Mouse (Mus musculus) lung, postnatal 0 days (tissue): ENCODE measurements at regions not wholly inside any gene's neighbourhood (a gene's known extent, or its start where the extent isn't known, plus 50 kb on each side); places are given as distances from the start of the nearest gene placed in this dataset.

Source experiments
- ATAC-seq: fragments of 200-750 bp; cut with Nextera tagmentation; 2 replicates; pipeline ENCODE4 v1.8.0; 2017; ENCODE audit warnings: moderate library complexity
- DNase-seq: peaks from one replicate; pipeline ENCODE4 v3.0.0-alpha.2; 2016; ENCODE audit warnings: low spot score
- H3K27ac ChIP-seq: fragments of 300-500 bp; sonication (generic); 2 replicates; pipeline ENCODE4 v1.5.1; 2014; ENCODE audit warnings: antibody characterized with exemption, mild to moderate bottlenecking, low read length, mixed read lengths
- H3K27me3 ChIP-seq: fragments of 300-500 bp; sonication (generic); replicated peaks from 2 replicates; pipeline ENCODE4 v1.6.1; 2014; ENCODE audit warnings: low read length, mixed read lengths; ENCODE audit not compliant: insufficient read depth
- H3K36me3 ChIP-seq: fragments of 300-500 bp; sonication (generic); 2 replicates; pipeline ENCODE4 v1.6.1; 2014; ENCODE audit warnings: low read length, mixed read lengths; ENCODE audit not compliant: insufficient read depth
- H3K4me1 ChIP-seq: fragments of 300-500 bp; sonication (generic); 2 replicates; pipeline ENCODE4 v1.6.1; 2014; ENCODE audit warnings: antibody characterized with exemption, low read depth, low read length, mixed read lengths; ENCODE audit not compliant: insufficient read depth
- H3K4me2 ChIP-seq: fragments of 300-500 bp; sonication (generic); replicated peaks from 2 replicates; pipeline ENCODE4 v1.6.1; 2014; ENCODE audit warnings: low read depth, mild to moderate bottlenecking, low read length, moderate library complexity, mixed read lengths
- H3K4me3 ChIP-seq: fragments of 300-500 bp; sonication (generic); 2 replicates; pipeline ENCODE4 v1.5.1; 2014; ENCODE audit warnings: low read depth, low read length
- H3K9ac ChIP-seq: fragments of 300-500 bp; sonication (generic); replicated peaks from 2 replicates; pipeline ENCODE4 v1.6.1; 2014; ENCODE audit warnings: low read depth, mild to moderate bottlenecking
- H3K9me3 ChIP-seq: fragments of 300-500 bp; sonication (generic); 2 replicates; pipeline ENCODE4 v1.6.1; 2016; ENCODE audit warnings: low read length, mixed read lengths
- CTCF ChIP-seq: IDR thresholded peaks from 2 replicates; pipeline ENCODE4 v1.5.1; 2016; ENCODE audit warnings: antibody characterized with exemption, mild to moderate bottlenecking
- EP300 ChIP-seq: IDR thresholded peaks from 2 replicates; pipeline ENCODE4 v1.6.1; 2016; ENCODE audit warnings: antibody characterized with exemption, mild to moderate bottlenecking, control low read depth
- WGBS: fragments of 180-500 bp; shearing (Covaris S2); extraction: QIAGEN DNeasy Blood & Tissue Kit; methylation state at CpG from one replicate; pipeline ENCODE4 v1.1.7; 2014; 5-methylcytosine and 5-hydroxymethylcytosine counted together

DNA sequence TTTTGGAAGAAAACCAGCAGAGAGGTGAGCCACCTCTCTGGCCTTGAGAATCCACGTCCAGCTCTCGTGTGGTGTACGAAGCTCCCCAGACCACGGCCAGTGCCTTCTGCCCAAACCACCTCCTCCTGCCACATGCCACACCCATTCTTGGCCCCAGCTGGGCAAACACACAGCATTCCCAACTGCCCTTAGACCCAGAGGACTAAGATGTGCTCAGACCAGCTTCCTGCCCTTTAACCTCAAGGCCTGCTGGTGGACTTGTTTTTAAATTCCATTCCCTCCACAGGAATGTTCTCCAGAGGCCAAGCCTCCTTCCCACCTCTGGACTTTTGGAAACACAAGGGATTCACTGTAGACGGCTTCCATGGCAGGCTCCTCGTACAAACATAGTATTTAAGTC is 82.5 kb upstream of the Tle3 start:
- WGBS: 40% methylated on average over 6 of the region's 6 CpGs
- TF ChIP-seq EP300 (peak; percentile 55), CTCF (no peak)
- H3K27ac ChIP-seq: no peak overlapping the region
- no peaks in the 10 kb centered on the region; the same call in 1 of the 2 replicates for H3K4me1 ChIP-seq
- DNase-seq (peak; percentile 69), ATAC-seq (peak; percentile 78)
- H3K4me2 ChIP-seq: no peak overlapping the region
- no peak overlapping the region for H3K4me3 ChIP-seq
- H3K9ac ChIP-seq: no peak overlapping the region
- peaks cover 10% of the 10 kb centered on the region; the same call in 1 of the 2 replicates for H3K27me3 ChIP-seq
- no peaks in the 10 kb centered on the region for H3K36me3 ChIP-seq
- H3K9me3 ChIP-seq: 0 out of 2 replicates have a peak, but pooled peaks cover 4% of the 10 kb centered on the region

DNA sequence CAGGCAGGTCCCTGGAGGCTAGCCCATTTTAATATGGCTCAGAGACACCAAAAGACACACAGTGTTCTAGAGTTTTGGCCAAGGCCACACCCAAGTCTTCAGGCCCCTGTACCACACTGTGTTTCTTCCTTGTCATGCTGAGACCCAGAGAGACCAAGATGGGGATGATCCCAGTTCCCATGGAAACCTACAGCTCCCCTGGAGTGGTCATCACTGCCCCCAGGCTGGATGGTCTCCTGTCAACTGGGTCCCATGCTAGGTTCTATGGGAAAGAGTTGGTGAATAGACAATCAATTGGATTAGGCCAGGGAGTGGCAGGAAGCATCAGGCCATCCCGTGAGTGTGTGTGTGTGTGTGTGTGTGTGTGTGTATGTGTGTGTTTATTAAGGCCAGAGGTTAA is 80.5 kb upstream of the Tle3 start:
- Histone ChIP-seq H3K4me1 (no peaks in the 10 kb centered on the region; the same call in 1 of the 2 replicates), H3K36me3 (no peaks in the 10 kb centered on the region), H3K9ac (no peak overlapping the region), H3K27me3 (peaks cover 21% of the 10 kb centered on the region; the same call in 1 of the 2 replicates), H3K9me3 (0 out of 2 replicates have a peak, but pooled peaks cover 4% of the 10 kb centered on the region), H3K4me3 (no peak overlapping the region), H3K27ac (no peak overlapping the region), H3K4me2 (no peak overlapping the region)
- 71% methylated on average over 1 of the region's 1 CpGs for WGBS
- ATAC-seq: no peak
- no peak for DNase-seq
- TF ChIP-seq CTCF: no peak
- no peak for TF ChIP-seq EP300

DNA sequence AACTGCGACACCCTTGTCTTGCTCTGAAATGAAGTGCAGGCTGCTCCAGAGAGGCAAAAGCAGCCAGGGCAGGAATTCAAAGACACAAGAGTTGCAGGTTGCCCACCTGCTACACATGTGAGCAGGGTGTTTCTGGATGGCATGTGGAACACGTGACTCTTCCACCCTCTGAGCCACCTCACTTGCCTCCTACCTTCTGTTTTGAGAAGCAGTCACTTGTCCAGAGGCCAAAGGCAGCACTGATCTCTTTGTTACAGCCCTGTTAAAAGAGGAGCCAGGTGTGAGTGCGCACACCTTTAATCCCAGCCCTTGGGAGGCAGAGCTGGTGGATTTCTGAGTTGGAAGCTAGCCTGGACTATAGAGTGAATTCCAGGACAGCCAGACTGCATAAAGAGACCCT is 79.7 kb upstream of the Tle3 start:
- DNase-seq (no peak), ATAC-seq (no peak)
- Histone ChIP-seq H3K36me3 (no peaks in the 10 kb centered on the region), H3K4me1 (no peaks in the 10 kb centered on the region; the same call in 1 of the 2 replicates), H3K4me2 (no peak overlapping the region), H3K9me3 (0 out of 2 replicates have a peak, but pooled peaks cover 4% of the 10 kb centered on the region), H3K4me3 (no peak overlapping the region), H3K9ac (no peak overlapping the region), H3K27ac (no peak overlapping the region), H3K27me3 (peaks cover 26% of the 10 kb centered on the region)
- TF ChIP-seq CTCF: no peak
- TF ChIP-seq EP300: no peak
- 81% methylated on average over 3 of the region's 3 CpGs for WGBS

DNA sequence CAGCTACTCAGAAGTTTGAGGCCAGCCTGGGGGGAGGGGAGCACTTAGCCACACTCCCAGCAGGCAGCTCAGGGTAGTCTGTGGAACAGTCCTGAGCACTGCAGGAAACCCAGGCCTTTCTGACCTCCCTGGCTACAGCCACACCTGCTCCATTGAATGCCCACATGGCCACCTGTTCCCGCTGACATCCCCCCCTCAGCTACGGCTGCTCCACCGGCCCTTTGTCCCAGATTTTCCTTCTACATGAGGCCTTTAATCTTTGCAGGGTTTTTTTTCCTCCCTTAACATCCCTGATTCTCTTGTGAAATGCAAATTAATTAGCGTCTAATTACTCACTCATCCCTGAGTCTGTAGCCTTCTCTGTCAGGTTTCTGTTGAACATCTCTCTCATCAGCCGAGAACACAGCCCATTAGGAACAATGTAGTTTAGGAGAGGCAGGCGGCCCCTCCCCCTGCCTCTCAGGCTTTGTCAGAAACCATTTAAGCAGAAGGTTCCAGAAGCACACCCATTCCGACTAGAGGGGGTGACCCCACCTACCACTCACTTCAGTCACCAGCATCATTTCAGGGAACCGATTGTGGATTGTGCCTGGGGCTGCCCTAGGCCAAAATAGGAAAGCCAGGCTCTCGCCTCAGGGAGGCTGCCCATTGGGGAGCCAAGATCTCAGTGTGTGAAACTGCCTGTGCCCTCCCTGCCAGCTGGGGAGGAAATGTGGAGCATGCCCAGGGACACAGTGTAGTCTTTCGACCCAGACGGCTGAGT is 78.8 kb upstream of the Tle3 start:
- Histone ChIP-seq H3K4me2 (no peak overlapping the region), H3K4me3 (no peak overlapping the region), H3K27me3 (peaks cover 29% of the 10 kb centered on the region), H3K4me1 (no peaks in the 10 kb centered on the region; the same call in 1 of the 2 replicates), H3K9ac (no peak overlapping the region), H3K9me3 (no peaks in the 10 kb centered on the region), H3K36me3 (no peaks in the 10 kb centered on the region), H3K27ac (no peak overlapping the region)
- DNase-seq: no peak
- 57% methylated on average over 11 of the region's 11 CpGs for WGBS
- no peak for ATAC-seq
- TF ChIP-seq EP300 (no peak), CTCF (no peak)

DNA sequence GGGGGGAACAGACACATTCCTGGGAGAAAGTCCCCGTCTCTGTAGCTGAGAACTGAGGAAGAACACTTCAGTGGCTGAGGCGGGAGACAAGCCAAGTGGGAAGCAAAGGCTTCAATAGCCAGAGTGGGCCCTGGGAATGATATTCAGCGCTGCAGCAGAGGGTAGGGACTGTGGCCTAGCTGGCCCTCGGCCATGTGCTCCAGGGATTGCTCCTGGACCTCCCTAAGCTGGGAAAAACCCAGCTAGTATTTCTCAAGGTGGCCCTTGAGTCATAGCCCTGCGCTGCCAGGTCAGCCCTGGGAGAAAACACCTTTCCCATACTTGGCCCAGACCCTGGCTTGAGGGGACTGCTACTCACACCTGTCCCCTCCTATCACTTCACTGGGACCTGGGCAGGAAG is 77.2 kb upstream of the Tle3 start:
- WGBS: 66% methylated on average over 5 of the region's 5 CpGs

DNA sequence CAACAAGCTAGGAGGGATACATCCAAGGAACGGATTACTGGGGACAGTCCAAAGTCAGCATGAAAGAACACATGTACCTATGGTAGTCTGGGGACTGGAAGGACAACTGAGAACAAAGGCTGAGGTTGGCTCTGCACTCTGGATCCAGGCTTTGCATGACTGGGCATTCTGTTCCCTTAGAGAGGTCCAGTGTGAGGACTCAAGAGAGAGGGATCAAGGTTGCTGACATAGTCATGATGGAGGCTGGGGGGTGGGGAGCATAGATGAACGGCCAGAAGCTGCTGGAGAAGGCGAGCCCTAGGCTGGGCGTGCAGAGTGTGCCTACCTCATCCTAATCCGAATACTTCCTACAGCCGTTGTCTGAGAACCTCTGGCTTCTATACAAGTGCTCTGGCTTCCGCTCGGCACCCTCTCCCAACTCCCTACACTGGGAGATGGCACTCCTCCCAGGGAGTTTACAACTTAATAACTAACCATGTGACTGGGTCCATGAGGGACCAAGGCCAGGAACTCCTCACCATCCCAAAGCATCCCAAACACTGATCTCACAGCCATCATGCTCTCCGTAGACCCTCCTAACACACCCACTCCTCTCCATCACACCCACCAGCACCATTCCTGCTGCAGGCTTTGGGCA is 75.7 kb upstream of the Tle3 start:
- no peak for ATAC-seq
- Histone ChIP-seq H3K4me3 (no peak overlapping the region), H3K36me3 (no peaks in the 10 kb centered on the region), H3K9ac (no peak overlapping the region), H3K4me1 (no peaks in the 10 kb centered on the region), H3K27me3 (peaks cover 40% of the 10 kb centered on the region), H3K27ac (no peak overlapping the region), H3K9me3 (no peaks in the 10 kb centered on the region), H3K4me2 (no peak overlapping the region)
- no peak for TF ChIP-seq EP300
- no peak for TF ChIP-seq CTCF
- 87% methylated on average over 9 of the region's 9 CpGs for WGBS
- DNase-seq: no peak

More for the DNA sequence above, 77.2 kb upstream of the Tle3 start:
- no peak overlapping the region for H3K4me3 ChIP-seq
- H3K9me3 ChIP-seq: no peaks in the 10 kb centered on the region
- H3K27me3 ChIP-seq: peaks cover 33% of the 10 kb centered on the region
- no peak overlapping the region for H3K4me2 ChIP-seq
- TF ChIP-seq CTCF (no peak), EP300 (no peak)
- H3K9ac ChIP-seq: no peak overlapping the region
- H3K4me1 ChIP-seq: no peaks in the 10 kb centered on the region; the same call in 1 of the 2 replicates
- no peak for ATAC-seq
- H3K27ac ChIP-seq: no peak overlapping the region
- DNase-seq: no peak
- no peaks in the 10 kb centered on the region for H3K36me3 ChIP-seq
